Mouse (Mus musculus): ENCODE data around the gene Edaradd.
A peak's percentile ranks its signal among the peaks of the same experiment; 100 is the strongest.

GRCm38 (mm10) chr13:12473724-12474378 is 46.4 kb downstream of the Edaradd start:
- TF ChIP-seq CTCF (IDR thresholded peaks at IDR 0.05; ENCODE audit: low read depth, low read length) (peak; percentile 69), EP300 (IDR thresholded peaks at IDR 0.05; ENCODE audit: insufficient read depth, low read depth, low read length) (no peak), POLR2A (IDR thresholded peaks at IDR 0.05; ENCODE audit: insufficient read depth, low read length) (no peak)

Measured in ES-Bruce4 (cell line).